Mouse (Mus musculus) liver, postnatal 0 days (tissue): ENCODE results near the gene Slc51a. TPM values are rescaled to one million over a fixed set of nuclear protein-coding genes. Genes with fewer than 3 reads are reported as not detected.
A peak's percentile ranks its signal among the peaks of the same experiment; 100 is the strongest.

Experiments used
- ATAC-seq: fragments of 200-750 bp; cut with Nextera tagmentation; 2 replicates; pipeline ENCODE4 v1.8.0; 2017; ENCODE audit warnings: mild to moderate bottlenecking, moderate library complexity
- DNase-seq: peaks from one replicate; pipeline ENCODE4 v3.0.0-alpha.2; 2016
- H3K27ac ChIP-seq: fragments of 300-500 bp; sonication (generic); 2 replicates; pipeline ENCODE4 v1.5.1; 2014; ENCODE audit warnings: antibody characterized with exemption, moderate library complexity, mild to moderate bottlenecking, low read depth
- H3K27me3 ChIP-seq: fragments of 300-500 bp; sonication (generic); 2 replicates; pipeline ENCODE4 v1.6.1; 2014; ENCODE audit warnings: low read length, control low read depth, mixed read lengths; ENCODE audit not compliant: insufficient read depth
- H3K36me3 ChIP-seq: fragments of 300-500 bp; sonication (generic); replicated peaks from 2 replicates; pipeline ENCODE4 v1.6.1; 2014; ENCODE audit warnings: mild to moderate bottlenecking, control low read depth, low read length, moderate library complexity, mixed read lengths; ENCODE audit not compliant: insufficient read depth
- H3K4me1 ChIP-seq: fragments of 300-500 bp; sonication (generic); 2 replicates; pipeline ENCODE4 v1.6.1; 2014; ENCODE audit warnings: antibody characterized with exemption, mild to moderate bottlenecking, control low read depth; ENCODE audit not compliant: insufficient read depth
- H3K4me2 ChIP-seq: fragments of 300-500 bp; sonication (generic); 2 replicates; pipeline ENCODE4 v1.6.1; 2014; ENCODE audit warnings: low read depth, mild to moderate bottlenecking, low read length, moderate library complexity, mixed read lengths
- H3K4me3 ChIP-seq: fragments of 300-500 bp; sonication (generic); 2 replicates; pipeline ENCODE4 v1.5.1; 2014; ENCODE audit warnings: low read depth, low read length
- H3K9ac ChIP-seq: fragments of 300-500 bp; sonication (generic); replicated peaks from 2 replicates; pipeline ENCODE4 v1.6.1; 2014; ENCODE audit warnings: mild to moderate bottlenecking, moderate library complexity
- H3K9me3 ChIP-seq: fragments of 300-500 bp; sonication (generic); 2 replicates; pipeline ENCODE4 v1.6.1; 2016; ENCODE audit warnings: mild to moderate bottlenecking, control low read depth, low read length, mixed read lengths
- CTCF ChIP-seq: sonication (generic); IDR thresholded peaks from 2 replicates; pipeline ENCODE4 v1.5.1; 2016; ENCODE audit warnings: antibody characterized with exemption, low read depth
- EP300 ChIP-seq: IDR thresholded peaks from 2 replicates; pipeline ENCODE4 v1.6.1; 2016; ENCODE audit warnings: antibody characterized with exemption, low read depth, mild to moderate bottlenecking
- WGBS: fragments of 180-500 bp; shearing (Covaris S2); extraction: QIAGEN DNeasy Blood & Tissue Kit; methylation state at CpG from one replicate; pipeline ENCODE4 v1.1.7; 2014; ENCODE audit not compliant: insufficient replicate concordance; 5-methylcytosine and 5-hydroxymethylcytosine counted together
- polyA plus RNA-seq: library from polyadenylated mRNA; unstranded; fragments of >200 nt; fragmentation: Nextera tagmentation; extraction: Ambion mirVana; gene quantifications from 2 replicates; pipeline ENCODE4 v1.2.1, GENCODE M21; 2015

The Slc51a gene
- polyA plus RNA-seq, 1 experiment from 2014 or later: 1.0 TPM

- ATAC-seq (no peak), DNase-seq (no peak)
- peaks cover 25% of the 10 kb centered on the region for H3K4me1 ChIP-seq
- no peak overlapping the region for H3K4me2 ChIP-seq
- H3K36me3 ChIP-seq: no peaks in the 10 kb centered on the region
- no peak overlapping the region for H3K9ac ChIP-seq
- WGBS: 72% methylated on average over 7 of the region's 7 CpGs
- no peak for TF ChIP-seq EP300
- no peak for TF ChIP-seq CTCF
- peak overlapping the region; percentile 63 for H3K27ac ChIP-seq
- no peaks in the 10 kb centered on the region for H3K27me3 ChIP-seq
- no peak overlapping the region for H3K4me3 ChIP-seq
- H3K9me3 ChIP-seq: no peaks in the 10 kb centered on the region
These were observed 19.2 kb upstream of the Slc51a start for GRCm38 (mm10) chr16:32506868-32507267.

DNA sequence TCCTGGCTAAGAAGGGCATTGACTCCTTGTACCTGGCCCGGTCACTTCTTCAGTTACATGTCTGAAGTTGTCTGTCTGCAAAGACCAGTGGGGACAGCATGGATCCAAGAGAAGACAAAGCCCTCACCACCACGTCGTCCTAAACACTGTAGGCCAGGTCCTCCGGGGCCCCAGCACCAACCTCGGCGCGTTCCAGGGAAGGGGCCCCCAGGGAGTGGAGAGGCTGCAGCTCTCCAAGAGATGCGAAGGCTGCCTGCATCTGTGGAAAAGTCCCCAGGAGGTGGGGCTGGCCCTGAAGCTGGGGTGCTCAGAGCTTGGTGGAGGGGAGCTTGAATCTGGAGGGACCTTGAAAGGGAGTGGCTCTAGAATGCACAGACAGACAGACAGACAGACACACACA is 18.6 kb upstream of the Slc51a start:
- Histone ChIP-seq H3K9me3 (no peaks in the 10 kb centered on the region), H3K4me3 (no peak overlapping the region), H3K27ac (no peak overlapping the region), H3K4me2 (no peak overlapping the region), H3K36me3 (no peaks in the 10 kb centered on the region), H3K9ac (no peak overlapping the region), H3K4me1 (peaks cover 19% of the 10 kb centered on the region), H3K27me3 (no peaks in the 10 kb centered on the region)
- DNase-seq (no peak), ATAC-seq (no peak)
- WGBS: 77% methylated on average over 8 of the region's 8 CpGs
- TF ChIP-seq EP300 (no peak), CTCF (no peak)

GRCm38 (mm10) chr16:32503633-32504032 is 16.0 kb upstream of the Slc51a start:
- H3K4me2 ChIP-seq: no peak overlapping the region
- TF ChIP-seq EP300 (no peak), CTCF (no peak)
- DNase-seq (no peak), ATAC-seq (no peak)
- H3K4me3 ChIP-seq: no peak overlapping the region
- no peak overlapping the region for H3K27ac ChIP-seq
- H3K4me1 ChIP-seq: peaks cover 6% of the 10 kb centered on the region
- H3K36me3 ChIP-seq: no peaks in the 10 kb centered on the region
- WGBS: 65% methylated on average over 6 of the region's 6 CpGs
- no peaks in the 10 kb centered on the region for H3K27me3 ChIP-seq
- no peak overlapping the region for H3K9ac ChIP-seq
- no peaks in the 10 kb centered on the region for H3K9me3 ChIP-seq

- Histone ChIP-seq H3K27me3 (no peaks in the 10 kb centered on the region), H3K27ac (no peak overlapping the region), H3K9me3 (no peaks in the 10 kb centered on the region), H3K4me1 (peaks cover 6% of the 10 kb centered on the region), H3K36me3 (no peaks in the 10 kb centered on the region), H3K4me3 (no peak overlapping the region), H3K9ac (no peak overlapping the region), H3K4me2 (no peak overlapping the region)
- TF ChIP-seq CTCF (no peak), EP300 (no peak)
- DNase-seq: no peak
- 69% methylated on average over 12 of the region's 12 CpGs for WGBS
- no peak for ATAC-seq
These were observed 15.1 kb upstream of the Slc51a start for GRCm38 (mm10) chr16:32502621-32503335.

GRCm38 (mm10) chr16:32501459-32501858 is 13.8 kb upstream of the Slc51a start:
- Histone ChIP-seq H3K4me1 (peaks cover 3% of the 10 kb centered on the region; the same call in 1 of the 2 replicates), H3K4me3 (no peak overlapping the region), H3K27me3 (no peaks in the 10 kb centered on the region), H3K9ac (no peak overlapping the region), H3K36me3 (no peaks in the 10 kb centered on the region), H3K4me2 (no peak overlapping the region), H3K27ac (no peak overlapping the region), H3K9me3 (no peaks in the 10 kb centered on the region)
- ATAC-seq: no peak
- TF ChIP-seq CTCF: no peak
- no peak for TF ChIP-seq EP300
- no peak for DNase-seq
- 62% methylated on average over 7 of the region's 7 CpGs for WGBS

DNA sequence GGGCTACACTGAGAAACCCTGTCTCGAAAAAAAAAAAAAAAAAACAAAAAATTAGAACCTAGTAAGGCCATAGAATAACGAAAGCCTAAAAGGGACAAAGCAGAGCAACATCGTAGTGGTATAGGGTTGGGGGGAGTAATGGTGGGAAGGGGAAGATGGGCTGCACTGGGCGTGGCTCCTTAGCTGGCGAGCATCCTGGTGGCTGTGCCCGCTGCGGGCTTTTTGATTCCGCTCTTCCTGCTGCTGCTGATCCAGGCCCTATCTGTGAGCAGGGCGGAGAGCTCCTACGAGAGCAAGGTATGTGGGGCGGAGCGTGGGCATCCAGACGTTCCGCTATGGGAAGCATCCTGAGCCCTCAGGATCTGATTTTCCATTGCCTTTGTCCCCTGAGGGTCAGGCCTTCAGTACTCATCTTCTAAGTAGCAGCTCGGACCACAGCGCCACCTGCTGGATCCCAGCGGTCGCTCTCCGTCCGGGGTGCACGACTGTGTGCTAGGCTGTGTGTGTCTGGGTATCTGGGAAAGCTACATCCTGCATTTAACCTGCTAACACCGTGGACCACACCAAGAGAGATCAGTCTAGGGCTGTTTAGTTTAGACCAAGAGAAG is 11.9 kb upstream of the Slc51a start:
- Histone ChIP-seq H3K36me3 (no peaks in the 10 kb centered on the region), H3K9me3 (no peaks in the 10 kb centered on the region), H3K27ac (no peak overlapping the region), H3K27me3 (no peaks in the 10 kb centered on the region), H3K4me1 (peaks cover 3% of the 10 kb centered on the region; the same call in 1 of the 2 replicates), H3K9ac (no peak overlapping the region), H3K4me2 (peak overlapping the region; percentile 62), H3K4me3 (no peak overlapping the region)
- DNase-seq (peak; percentile 91), ATAC-seq (peak; percentile 85)
- 13% methylated on average over 22 of the region's 22 CpGs for WGBS
- TF ChIP-seq CTCF (peak; percentile 99), EP300 (no peak)
